Mouse (Mus musculus) urinary bladder, adult 2 months (tissue): ENCODE measurements at regions not wholly inside any gene's neighbourhood (a gene's known extent, or its start where the extent isn't known, plus 50 kb on each side); places are given as distances from the start of the nearest gene placed in this dataset.

Source experiments
- DNase-seq: peaks from one replicate; pipeline ENCODE4 v3.0.0; 2022; ENCODE audit warnings: low spot score

- no peak for DNase-seq
Observed at GRCm38 (mm10) chr10:91889864-91890263, 708.7 kb upstream of the Tmpo start.

- no peak for DNase-seq
Observed at GRCm38 (mm10) chr10:91888537-91888936, 707.4 kb upstream of the Tmpo start.

GRCm38 (mm10) chr10:91883155-91883554, 702.0 kb upstream of the Tmpo start:
- no peak for DNase-seq

GRCm38 (mm10) chr10:91882481-91882880, 701.4 kb upstream of the Tmpo start:
- no peak for DNase-seq

- DNase-seq = no peak
Observed at GRCm38 (mm10) chr10:91881521-91882228, 700.6 kb upstream of the Tmpo start.

GRCm38 (mm10) chr10:91875450-91875849, 694.3 kb upstream of the Tmpo start:
- no peak for DNase-seq

- DNase-seq = no peak
Observed at GRCm38 (mm10) chr10:91871244-91871643, 690.1 kb upstream of the Tmpo start.

GRCm38 (mm10) chr10:91858711-91859595, 677.8 kb upstream of the Tmpo start:
- DNase-seq = no peak

GRCm38 (mm10) chr10:91827074-91827473, 646.0 kb upstream of the Tmpo start:
- no peak for DNase-seq

- DNase-seq = no peak
Observed at GRCm38 (mm10) chr10:91823499-91823898, 642.4 kb upstream of the Tmpo start.

- no peak for DNase-seq
Observed at GRCm38 (mm10) chr10:91804870-91805269, 623.8 kb upstream of the Tmpo start.
